Mouse (Mus musculus) heart, adult 8-10 months (tissue): ENCODE results near the gene Sp2. TPM values are rescaled to one million over a fixed set of nuclear protein-coding genes. Genes with fewer than 3 reads are reported as not detected.

Source experiments
- DNase-seq: peaks from one replicate; pipeline ENCODE4 v3.0.0; 2022; ENCODE audit warnings: low spot score
- total RNA-seq, 4 experiments: library from RNA; stranded (reverse); gene quantifications; 2 replicates each; pipeline ENCODE4 v1.2.4; 2022

The Sp2 gene
- total RNA-seq, 4 experiments from 2014 or later: 7.8 to 13.7 (median 11.0) TPM

GRCm38 (mm10) chr11:96912682-96913081, 70.1 kb downstream of the Sp2 start:
- no peak for DNase-seq

DNA sequence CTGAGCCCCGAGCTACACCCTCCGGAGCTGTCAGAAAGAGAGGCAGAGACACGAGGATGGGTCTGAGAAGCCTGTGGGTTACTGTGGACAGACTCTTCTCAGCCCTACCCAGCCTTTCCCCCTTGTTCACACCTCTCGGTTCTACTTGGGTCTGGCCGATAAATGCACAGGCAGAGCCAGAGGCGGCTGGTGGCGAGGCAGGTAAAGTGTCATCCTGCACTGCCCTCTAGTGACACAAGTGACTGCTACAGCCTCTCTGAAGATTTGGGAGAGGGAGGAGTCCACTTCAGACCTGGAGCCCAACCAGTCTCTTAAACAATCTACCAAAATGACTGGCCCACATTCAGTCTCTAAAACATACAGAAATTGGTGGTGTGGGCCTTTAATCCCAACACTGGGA, 72.8 kb downstream of the Sp2 start:
- DNase-seq: peak; percentile 79

DNA sequence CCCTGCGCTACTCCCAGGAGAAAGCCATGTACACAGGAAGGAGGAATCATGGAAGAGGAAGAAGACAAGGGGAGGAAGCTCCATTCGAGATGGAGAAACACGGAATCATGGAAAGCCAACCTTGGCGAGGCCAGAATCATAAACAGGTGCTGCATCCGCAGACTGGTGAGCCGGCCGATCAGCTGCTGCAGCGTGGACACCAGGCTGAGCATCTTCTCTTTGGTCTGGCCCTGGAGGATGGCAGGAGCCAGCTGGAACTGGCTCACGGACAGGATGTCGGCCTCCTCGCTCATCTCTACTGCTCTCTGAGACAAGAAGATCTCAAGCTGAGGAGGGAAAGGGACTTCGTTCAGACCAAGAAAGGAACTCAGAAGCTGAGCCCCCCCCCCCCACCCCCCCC, 74.2 kb downstream of the Sp2 start:
- DNase-seq: no peak

GRCm38 (mm10) chr11:96906431-96907161, 76.2 kb downstream of the Sp2 start:
- DNase-seq: peak; percentile 54

Other genes with a start within 250 kb of the Sp2 start
- 10 to 100 TPM; 11.6 to 14.5 (median 12.9) TPM for gene Snx11, start 205.4 kb downstream of the Sp2 start, total RNA-seq
- 10 to 100 TPM; 30.9 to 33.4 (median 32.4) TPM for gene Cbx1, start 193.8 kb downstream of the Sp2 start, total RNA-seq
- 100 to 1,000 TPM; 462 to 530 (median 477) TPM for gene Nfe2l1, start 153.0 kb downstream of the Sp2 start, total RNA-seq
- gene Copz2, start 133.1 kb downstream of the Sp2 start, total RNA-seq: 10 to 100 TPM; 36.0 to 43.5 (median 41.1) TPM
- 10 to 100 TPM; 20.4 to 25.7 (median 22.7) TPM for gene Cdk5rap3, start 66.5 kb downstream of the Sp2 start, total RNA-seq
- gene Prr15l, start 54.9 kb downstream of the Sp2 start, total RNA-seq: 1 to 10 TPM; 1.1 to 1.7 (median 1.5) TPM
- 10 to 100 TPM; 14.9 to 16.6 (median 16.1) TPM for gene Pnpo, start 39.0 kb downstream of the Sp2 start, total RNA-seq
- under 1 TPM in 3 of 4 experiments, not detected in 1; 0.08 to 0.28 (median 0.23) TPM for gene Sp6, start 30.4 kb upstream of the Sp2 start, total RNA-seq
- 10 to 100 TPM; 13.6 to 18.0 (median 15.4) TPM for gene Scrn2, start 47.0 kb upstream of the Sp2 start, total RNA-seq
- under 1 TPM in 2 of 4 experiments, not detected in 2; 0.26 to 0.33 TPM for gene Lrrc46, start 58.4 kb upstream of the Sp2 start, total RNA-seq
- 100 to 1,000 TPM in 2 of 4 experiments, 10 to 100 TPM in 2; 80.1 to 101 (median 97.6) TPM for gene Mrpl10, start 58.6 kb upstream of the Sp2 start, total RNA-seq
- gene Osbpl7, start 67.7 kb upstream of the Sp2 start, total RNA-seq: 1 to 10 TPM; 3.4 to 5.3 (median 3.9) TPM
- gene Tbx21, start 132.4 kb upstream of the Sp2 start, total RNA-seq: under 1 TPM in 1 of 4 experiments, not detected in 3; 0.16 TPM
- 10 to 100 TPM; 12.2 to 14.9 (median 13.9) TPM for gene Tbkbp1, start 168.5 kb upstream of the Sp2 start, total RNA-seq
- 10 to 100 TPM; 78.7 to 80.0 (median 79.7) TPM for gene Kpnb1, start 204.9 kb upstream of the Sp2 start, total RNA-seq